Mouse (Mus musculus) kidney, postnatal 36 days (tissue): ENCODE data around the gene Rfng.
"Not testable (repeated sequence)": the region's sequence is repeated elsewhere in the genome, so short reads cannot be mapped to it uniquely, and the experiment has no call there.

Experiments used
- DNase-seq, 2 experiments: peaks; one replicate each; pipeline ENCODE4 v3.0.0; 2021 to 2022; ENCODE audit warnings: mixed read lengths in 2 of 2

Gene Rfng

GRCm38 (mm10) chr11:120772749-120773148 lies 11.3 kb downstream of the Rfng start:
- no peak for DNase-seq

GRCm38 (mm10) chr11:120768206-120768605 lies 15.8 kb downstream of the Rfng start:
- DNase-seq = no peak

DNA sequence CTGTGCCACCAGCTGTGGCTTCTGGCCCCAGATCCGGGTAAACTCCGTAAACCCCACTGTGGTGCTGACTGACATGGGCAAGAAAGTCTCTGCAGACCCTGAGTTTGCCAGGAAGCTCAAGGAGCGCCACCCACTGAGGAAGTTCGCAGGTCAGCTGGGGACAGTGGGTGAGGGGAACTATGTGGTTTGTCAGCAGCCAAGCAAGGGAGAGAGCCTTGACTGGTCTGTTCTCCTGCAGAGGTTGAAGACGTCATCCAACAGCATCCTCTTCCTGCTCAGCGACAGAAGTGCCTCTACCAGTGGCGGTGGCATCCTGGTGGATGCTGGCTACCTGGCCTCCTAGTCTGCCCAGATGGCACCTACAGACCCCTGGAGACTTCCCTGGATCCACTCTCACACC lies 17.0 kb downstream of the Rfng start:
- DNase-seq = not testable (repeated sequence)

- not testable (repeated sequence) for DNase-seq
These were observed 20.6 kb downstream of the Rfng start for GRCm38 (mm10) chr11:120763121-120763999.

DNA sequence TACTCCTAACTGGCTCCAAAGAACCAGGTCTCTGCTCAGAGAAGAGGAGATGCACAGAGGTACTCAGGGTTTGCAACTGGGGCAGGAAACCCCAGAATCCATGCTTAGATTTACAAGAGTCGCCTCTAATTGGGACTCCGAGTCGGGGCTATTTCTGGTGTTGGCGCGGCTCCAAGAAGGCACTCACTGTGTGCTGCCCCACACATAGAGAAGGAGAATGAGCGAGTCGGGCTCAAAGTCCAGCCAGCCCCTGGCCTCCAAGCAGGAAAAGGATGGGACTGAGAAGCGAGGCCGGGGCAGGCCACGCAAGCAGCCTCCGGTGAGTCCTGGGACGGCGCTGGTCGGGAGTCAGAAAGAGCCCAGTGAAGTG lies 21.4 kb downstream of the Rfng start, which contains the start of gene Hmga1b:
TSS of gene Hmga1b (plus strand) at position 123 of the 370 bp plus-strand sequence.
- peak in 1 of 2 experiments; percentile 54 for DNase-seq

- DNase-seq = no peak
These were observed 22.0 kb downstream of the Rfng start for GRCm38 (mm10) chr11:120761811-120762671.

- DNase-seq = no peak
These were observed 23.8 kb downstream of the Rfng start for GRCm38 (mm10) chr11:120760236-120760635.

GRCm38 (mm10) chr11:120751606-120752005 lies 32.4 kb downstream of the Rfng start:
- no peak for DNase-seq

GRCm38 (mm10) chr11:120749430-120749829 lies 34.6 kb downstream of the Rfng start:
- DNase-seq = peak; percentile 54 to 75

DNA sequence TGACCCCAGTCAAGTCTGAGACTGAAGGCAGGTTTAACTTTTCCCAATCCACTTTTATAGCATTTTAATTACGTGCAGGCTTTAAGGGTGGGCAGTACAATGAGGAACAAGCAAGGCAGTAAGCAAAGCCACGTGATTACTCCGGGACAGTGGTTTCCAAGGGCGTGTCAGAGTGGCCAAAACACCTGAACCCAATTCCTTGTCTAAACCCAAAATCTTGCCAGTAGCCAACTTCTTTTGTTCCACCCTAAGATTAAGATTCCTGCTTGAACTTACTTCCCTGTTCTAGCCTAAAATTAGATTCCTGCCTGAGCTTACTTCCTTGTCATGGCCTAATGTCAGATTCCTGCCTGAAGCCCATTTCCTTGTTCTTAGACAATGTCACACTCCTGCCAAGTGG lies 36.0 kb downstream of the Rfng start:
- peak in 1 of 2 experiments; percentile 28 for DNase-seq

- DNase-seq = no peak
These were observed 39.8 kb downstream of the Rfng start for GRCm38 (mm10) chr11:120744121-120744701.

- DNase-seq = no peak
These were observed 43.0 kb downstream of the Rfng start for GRCm38 (mm10) chr11:120740981-120741380.

DNA sequence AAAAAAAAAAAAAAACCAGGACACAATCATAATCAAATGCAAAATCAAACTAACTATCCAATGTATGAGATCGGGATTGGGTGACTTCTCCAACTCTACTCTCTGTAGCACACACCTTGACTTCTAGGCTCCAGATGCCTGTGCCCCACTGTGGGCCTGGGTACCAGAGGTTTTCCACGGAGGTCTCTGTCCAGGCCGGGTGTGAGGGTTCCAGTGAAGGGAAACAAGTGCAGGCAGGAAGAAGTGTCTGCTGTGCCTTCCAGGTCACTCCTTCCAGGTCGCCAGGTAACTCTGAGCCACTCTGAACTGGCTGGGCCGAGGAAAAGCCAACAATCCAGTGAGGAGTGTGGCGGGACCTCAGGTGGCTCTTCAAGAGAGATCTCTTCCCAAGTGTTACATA lies 47.6 kb downstream of the Rfng start:
- DNase-seq = no peak

DNA sequence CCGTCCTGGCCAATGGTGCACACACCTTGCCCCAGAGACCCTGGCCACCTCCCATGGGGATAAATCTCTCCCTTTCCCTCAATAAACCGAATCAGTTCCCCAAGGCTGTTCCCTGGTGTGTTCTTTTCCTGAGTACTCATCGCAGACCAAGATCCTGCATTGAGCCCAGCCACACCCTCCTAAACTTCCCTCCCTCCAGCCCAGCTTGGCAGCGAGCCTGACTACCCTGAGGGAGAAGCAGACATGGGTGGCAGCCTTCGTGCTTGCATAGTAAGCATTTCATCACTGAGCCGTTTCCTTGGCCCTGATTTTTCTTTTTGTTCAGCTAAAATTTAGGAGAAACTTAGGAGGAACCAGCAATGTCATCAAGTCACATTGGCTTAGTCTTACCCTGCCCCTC lies 50.5 kb downstream of the Rfng start:
- peak; percentile 66 to 79 for DNase-seq

GRCm38 (mm10) chr11:120731858-120732680 lies 51.9 kb downstream of the Rfng start, which contains the start of gene Cbr2:
TSS of gene Cbr2 (minus strand) at chr11:120732114.
- peak; percentile 40 to 46 for DNase-seq

GRCm38 (mm10) chr11:120731395-120731794 lies 52.6 kb downstream of the Rfng start:
- DNase-seq = no peak
